Mouse (Mus musculus): ENCODE data around the gene Stox2.

- no peak for TF ChIP-seq POLR2A (IDR thresholded peaks at IDR 0.05; ENCODE audit: low read depth, low read length)
- TF ChIP-seq CTCF (IDR thresholded peaks at IDR 0.05; ENCODE audit: extremely low read depth, insufficient read length, insufficient replicate concordance, low read depth, low read length): peak; percentile 31; the same call in 1 of the 2 replicates
These were observed 60.4 kb downstream of the Stox2 start for GRCm38 (mm10) chr8:47385810-47386209.

Measured in small intestine, adult 2 months (tissue).